Mouse (Mus musculus) lung, postnatal 0 days (tissue): ENCODE measurements around the gene Krt33a.

Experiments
- CTCF ChIP-seq: IDR thresholded peaks from 2 replicates; pipeline ENCODE4 v1.5.1; 2016; ENCODE audit warnings: antibody characterized with exemption, mild to moderate bottlenecking
- EP300 ChIP-seq: IDR thresholded peaks from 2 replicates; pipeline ENCODE4 v1.6.1; 2016; ENCODE audit warnings: antibody characterized with exemption, mild to moderate bottlenecking, control low read depth

DNA sequence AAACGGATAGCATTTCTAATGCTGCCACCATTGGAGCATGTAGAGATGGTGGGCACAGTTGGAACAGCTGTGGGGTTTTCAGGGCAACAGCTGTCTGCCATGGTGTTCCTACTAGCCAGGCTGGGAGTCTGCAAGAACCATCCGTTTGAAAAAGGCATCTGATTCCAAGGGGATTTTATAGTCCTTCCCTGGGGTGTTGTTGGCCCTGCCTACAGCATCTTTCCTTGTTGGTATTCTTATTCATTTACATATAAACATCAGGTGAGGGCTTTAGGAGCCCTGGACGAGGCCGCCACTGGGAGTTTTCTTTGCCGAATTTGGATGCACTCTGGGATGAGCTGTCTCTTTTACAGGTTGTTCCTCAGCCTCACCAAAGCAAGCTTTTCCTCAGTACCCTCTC, 37.1 kb downstream of the Krt33a start, which contains the start of gene Krtap29-1:
- TF ChIP-seq CTCF (no peak), EP300 (no peak)
